In the genomic region with DNA sequence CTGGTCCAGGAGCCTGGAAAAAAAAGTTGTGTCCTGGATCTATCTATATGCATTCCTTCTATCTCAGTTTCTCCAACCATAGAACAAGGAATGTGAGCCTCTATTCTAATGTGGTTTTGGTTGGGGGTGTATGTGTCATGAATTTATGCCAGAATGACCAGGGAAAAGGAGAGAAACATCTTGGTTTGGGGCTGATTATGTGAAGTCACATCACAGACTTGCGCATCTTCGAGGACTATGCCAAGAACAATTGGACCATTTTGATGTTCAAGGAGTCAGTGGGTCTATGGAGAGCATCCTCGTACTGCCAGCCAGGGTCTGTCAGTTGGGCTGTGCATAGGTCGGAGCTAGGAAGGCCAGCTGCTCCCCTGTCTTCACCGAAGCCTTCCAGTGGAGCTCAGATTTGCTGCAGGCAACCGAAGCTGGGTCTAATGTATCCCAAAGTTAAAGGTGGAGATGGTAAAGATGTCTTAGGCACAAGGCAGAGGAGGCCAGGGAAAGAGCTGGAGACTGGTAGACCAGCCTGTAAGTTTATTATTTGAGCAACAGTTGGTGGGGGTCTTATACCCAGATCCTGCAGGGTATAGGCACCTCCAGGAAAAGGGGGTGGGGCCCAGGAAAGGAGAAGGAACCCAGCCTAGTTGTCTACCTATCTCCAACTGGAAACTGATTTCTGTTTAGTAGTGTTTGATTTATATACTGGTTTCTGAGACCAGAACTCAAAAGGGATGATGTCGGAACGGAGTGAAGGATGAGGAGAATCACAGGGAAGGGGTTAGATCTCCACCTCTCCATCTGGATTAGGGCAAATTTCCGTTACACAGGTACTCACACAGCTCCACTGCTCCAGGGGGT, we compare ENCODE assay signal across 12 mouse cellular contexts. TPM values are rescaled to one million over a fixed set of nuclear protein-coding genes. Genes with fewer than 3 reads are reported as not detected.
DNase-seq lines count a peak whose midpoint lies in the region; ATAC-seq lines count a peak whose summit lies in the region.
"Had no signal": no experiment of that assay in that cellular context is flagged by ENCODE, and none has a peak within 500 bp of the region (broad histone marks: within the 10 kb centered on the region; RNA-seq: fewer than 3 reads in every experiment).

No protein-coding gene starts in this region.

- peaks cover 97% of the 10 kb centered on the region for H3K27me3 ChIP-seq in heart, embryonic 16.5 days (ENCODE audit: control insufficient read depth, insufficient read depth, low read length)
- H3K27me3 ChIP-seq in midbrain, embryonic 11.5 days (ENCODE audit: control insufficient read depth, insufficient read depth, low read length) = peaks cover 98% of the 10 kb centered on the region
- peaks cover 97% of the 10 kb centered on the region for H3K27me3 ChIP-seq in midbrain, embryonic 15.5 days (replicated peaks)
- H3K27me3 ChIP-seq in intestine, embryonic 14.5 days (replicated peaks; ENCODE audit: control insufficient read depth, insufficient read depth, low read length) = peaks cover 100% of the 10 kb centered on the region
- peaks cover 98% of the 10 kb centered on the region for H3K27me3 ChIP-seq in stomach, embryonic 15.5 days (replicated peaks)

- no peak for DNase-seq in heart, postnatal 25 days (ENCODE audit: low spot score)
- peak; percentile 95 for DNase-seq in midbrain, embryonic 11.5 days (ENCODE audit: low spot score, missing footprints)
- DNase-seq in intestine, embryonic 14.5 days (ENCODE audit: low spot score) = no peak
- no peak for DNase-seq in adipocyte (ENCODE audit: low spot score)
- DNase-seq in adrenal gland, adult 2 months = no peak
- DNase-seq: adrenal gland, postnatal 10 days; cerebellum, adult 9-10 months; left cerebral cortex, postnatal 4 days; right cerebral cortex, postnatal 14 days had no signal

- H3K27ac ChIP-seq in heart, embryonic 16.5 days (ENCODE audit: low read length) = no peak overlapping the region
- H3K27ac ChIP-seq in midbrain, embryonic 11.5 days (ENCODE audit: low read depth, low read length) = no peak overlapping the region
- no peak overlapping the region for H3K27ac ChIP-seq in midbrain, embryonic 15.5 days
- no peak overlapping the region for H3K27ac ChIP-seq in intestine, embryonic 14.5 days (ENCODE audit: low read depth)
- H3K27ac ChIP-seq in stomach, embryonic 15.5 days = no peak overlapping the region

- H3K36me3 ChIP-seq in heart, embryonic 16.5 days (ENCODE audit: control insufficient read depth, insufficient read depth) = no peaks in the 10 kb centered on the region
- no peaks in the 10 kb centered on the region for H3K36me3 ChIP-seq in midbrain, embryonic 11.5 days (ENCODE audit: control insufficient read depth, insufficient read depth, low read length)
- no peaks in the 10 kb centered on the region for H3K36me3 ChIP-seq in midbrain, embryonic 15.5 days (replicated peaks)
- H3K36me3 ChIP-seq in intestine, embryonic 14.5 days (ENCODE audit: control insufficient read depth, insufficient read depth, low read length) = no peaks in the 10 kb centered on the region
- H3K36me3 ChIP-seq in stomach, embryonic 15.5 days = no peaks in the 10 kb centered on the region

- intact Hi-C loops in heart, postnatal 25 days (cut with DNase I) = loop anchor here (5.0 kb wide), 1 partner anchor 48 kb away; no protein-coding TSS in a partner anchor

- WGBS in heart, embryonic 16.5 days = 19% methylated on average over 9 of the region's 9 CpGs
- 7% methylated on average over 9 of the region's 9 CpGs for WGBS in midbrain, embryonic 11.5 days
- 7% methylated on average over 9 of the region's 9 CpGs for WGBS in midbrain, embryonic 15.5 days
- 6% methylated on average over 9 of the region's 9 CpGs for WGBS in intestine, embryonic 14.5 days
- WGBS in stomach, embryonic 15.5 days = 11% methylated on average over 9 of the region's 9 CpGs

- peak overlapping the region; percentile 86 for H3K4me2 ChIP-seq in heart, embryonic 16.5 days (ENCODE audit: low read depth, low read length)
- H3K4me2 ChIP-seq in midbrain, embryonic 11.5 days = no peak overlapping the region
- H3K4me2 ChIP-seq in midbrain, embryonic 15.5 days = no peak overlapping the region
- H3K4me2 ChIP-seq in intestine, embryonic 14.5 days (ENCODE audit: low read length) = peak overlapping the region; percentile 78; the same call in 1 of the 2 replicates
- peak overlapping the region; percentile 82 for H3K4me2 ChIP-seq in stomach, embryonic 15.5 days

- H3K4me1 ChIP-seq in heart, embryonic 16.5 days (ENCODE audit: control insufficient read depth, insufficient read depth, low read length) = peaks cover 21% of the 10 kb centered on the region
- H3K4me1 ChIP-seq in midbrain, embryonic 11.5 days (ENCODE audit: control insufficient read depth, insufficient read depth, low read length) = peaks cover 15% of the 10 kb centered on the region
- peaks cover 21% of the 10 kb centered on the region for H3K4me1 ChIP-seq in midbrain, embryonic 15.5 days
- H3K4me1 ChIP-seq in intestine, embryonic 14.5 days (replicated peaks; ENCODE audit: control insufficient read depth, insufficient read depth, low read length) = peaks cover 8% of the 10 kb centered on the region
- H3K4me1 ChIP-seq in stomach, embryonic 15.5 days = peaks cover 23% of the 10 kb centered on the region

- H3K4me3 ChIP-seq in heart, embryonic 16.5 days (ENCODE audit: low read length) = peak overlapping the region; percentile 56
- H3K4me3 ChIP-seq in midbrain, embryonic 11.5 days (ENCODE audit: low read depth, low read length) = no peak overlapping the region
- H3K4me3 ChIP-seq in midbrain, embryonic 15.5 days = no peak overlapping the region
- no peak overlapping the region for H3K4me3 ChIP-seq in intestine, embryonic 14.5 days (ENCODE audit: low read depth, low read length)
- peak overlapping the region; percentile 42 for H3K4me3 ChIP-seq in stomach, embryonic 15.5 days (replicated peaks)

- no peak for ATAC-seq in heart, embryonic 16.5 days (replicated peaks; ENCODE audit: extremely low read depth, insufficient read depth, low FRiP score)
- no peak for ATAC-seq in midbrain, embryonic 11.5 days (ENCODE audit: low FRiP score)
- ATAC-seq in midbrain, embryonic 15.5 days (replicated peaks) = no peak
- ATAC-seq in intestine, embryonic 14.5 days (replicated peaks; ENCODE audit: low FRiP score, low TSS enrichment, low read depth) = no peak
- no peak for ATAC-seq in stomach, embryonic 15.5 days (ENCODE audit: insufficient read depth, low FRiP score, low read depth)

- no peak overlapping the region for H3K9ac ChIP-seq in heart, embryonic 16.5 days (ENCODE audit: low read length)
- no peak overlapping the region for H3K9ac ChIP-seq in midbrain, embryonic 11.5 days (ENCODE audit: low read length)
- no peak overlapping the region for H3K9ac ChIP-seq in midbrain, embryonic 15.5 days
- H3K9ac ChIP-seq in intestine, embryonic 14.5 days (ENCODE audit: low read length) = no peak overlapping the region
- no peak overlapping the region for H3K9ac ChIP-seq in stomach, embryonic 15.5 days

- H3K9me3 ChIP-seq in heart, embryonic 16.5 days (replicated peaks; ENCODE audit: control insufficient read depth, low read length) = no peaks in the 10 kb centered on the region
- H3K9me3 ChIP-seq in midbrain, embryonic 11.5 days (ENCODE audit: control insufficient read depth, low read length) = no peaks in the 10 kb centered on the region
- no peaks in the 10 kb centered on the region for H3K9me3 ChIP-seq in midbrain, embryonic 15.5 days
- H3K9me3 ChIP-seq in intestine, embryonic 14.5 days (ENCODE audit: control insufficient read depth, low read length) = no peaks in the 10 kb centered on the region
- H3K9me3 ChIP-seq in stomach, embryonic 15.5 days = no peaks in the 10 kb centered on the region

RNA-seq across cellular contexts. Expression of a gene that starts 1.7 kb away (rescaled TPM):
- 0.09 and 0.17 TPM in 2 replicates for polyA plus RNA-seq in heart, embryonic 16.5 days (2015; fragmentation: Nextera tagmentation; extraction: Ambion mirVana)
- under 1 TPM in 1 of 2 experiments, not detected in 1; 0.11 TPM for total RNA-seq in heart, postnatal 25 days (2021)
- not detected in 2 replicates for polyA plus RNA-seq in midbrain, embryonic 11.5 days (2014; fragmentation: Nextera tagmentation; extraction: Ambion mirVana)
- not detected in 2 replicates for polyA plus RNA-seq in midbrain, embryonic 15.5 days (2015; fragmentation: Nextera tagmentation; extraction: Ambion mirVana)
- not detected in 2 replicates for polyA plus RNA-seq in intestine, embryonic 14.5 days (2014; fragmentation: Nextera tagmentation; extraction: Ambion mirVana)
- 0.46 and 0.58 TPM in 2 replicates for polyA plus RNA-seq in stomach, embryonic 15.5 days (2015; fragmentation: Nextera tagmentation; extraction: Ambion mirVana)
- total RNA-seq in adrenal gland, adult 2 months (2021) = under 1 TPM in 1 of 2 experiments, not detected in 1; 0.21 TPM
- 0.17 and 0.25 TPM in 2 replicates for polyA plus RNA-seq in adrenal gland, adult 2 months (2012; rRNA removed)

RNA-seq across cellular contexts. Expression of a gene that starts 24.4 kb away (rescaled TPM):
- polyA plus RNA-seq in heart, embryonic 16.5 days (2015; fragmentation: Nextera tagmentation; extraction: Ambion mirVana) = 0.07 and 0.11 TPM in 2 replicates
- total RNA-seq in heart, postnatal 25 days (2021) = not detected
- polyA plus RNA-seq in midbrain, embryonic 11.5 days (2014; fragmentation: Nextera tagmentation; extraction: Ambion mirVana) = 0.59 and 0.65 TPM in 2 replicates
- polyA plus RNA-seq in midbrain, embryonic 15.5 days (2015; fragmentation: Nextera tagmentation; extraction: Ambion mirVana) = 0.17 and 0.20 TPM in 2 replicates
- polyA plus RNA-seq in intestine, embryonic 14.5 days (2014; fragmentation: Nextera tagmentation; extraction: Ambion mirVana) = 0.72 and 0.91 TPM in 2 replicates
- polyA plus RNA-seq in stomach, embryonic 15.5 days (2015; fragmentation: Nextera tagmentation; extraction: Ambion mirVana) = 1.9 and 2.0 TPM in 2 replicates
- under 1 TPM in 1 of 2 experiments, not detected in 1; 0.10 TPM for total RNA-seq in adrenal gland, adult 2 months (2021)
- polyA plus RNA-seq in adrenal gland, adult 2 months (2012; rRNA removed) = 0.03 and 0.07 TPM in 2 replicates
- total RNA-seq: left cerebral cortex, postnatal 4 days had no signal

Comparison
In these comparisons a context has a peak if more than half of its experiments do, and no peak if none do; other contexts are left out.
1. H3K4me2 ChIP-seq: peak in heart, embryonic 16.5 days (single experiment), intestine, embryonic 14.5 days (single experiment) and stomach, embryonic 15.5 days (single experiment); none in midbrain, embryonic 11.5 days (single experiment) and midbrain, embryonic 15.5 days (single experiment).
2. H3K4me3 ChIP-seq: peak in heart, embryonic 16.5 days (single experiment) and stomach, embryonic 15.5 days (single experiment); none in midbrain, embryonic 11.5 days (single experiment), midbrain, embryonic 15.5 days (single experiment) and intestine, embryonic 14.5 days (single experiment).